ENCODE assay signal across 8 mouse cellular contexts in genomic region chr2:36230366-36230765, GRCm38 (mm10). TPM values are rescaled to one million over a fixed set of nuclear protein-coding genes. Genes with fewer than 3 reads are reported as not detected.
A peak's percentile ranks its signal among the peaks of the same experiment; 100 is the strongest.
DNase-seq lines count a peak whose midpoint lies in the region; ATAC-seq and TF ChIP-seq lines count a peak whose summit lies in the region.

Gene Ptgs1 (plus strand): TSS chr2:36230426.

- H3K27me3 ChIP-seq in forebrain, postnatal 0 days (ENCODE audit: insufficient read depth, low read length) = no peaks in the 10 kb centered on the region
- no peaks in the 10 kb centered on the region for H3K27me3 ChIP-seq in hindbrain, postnatal 0 days (ENCODE audit: insufficient read depth, low read length)
- no peaks in the 10 kb centered on the region for H3K27me3 ChIP-seq in megakaryocyte, embryonic 14.5 days (replicated peaks)
- H3K27me3 ChIP-seq in stomach, embryonic 15.5 days (replicated peaks) = no peaks in the 10 kb centered on the region

- TF ChIP-seq CTCF in forebrain, postnatal 0 days (IDR thresholded peaks at IDR 0.05; ENCODE audit: low read depth) = peak; percentile 32; the same call in 1 of the 2 replicates
- peak; percentile 39 for TF ChIP-seq CTCF in hindbrain, postnatal 0 days (IDR thresholded peaks at IDR 0.05; ENCODE audit: low read depth)

- DNase-seq in left cerebral cortex, adult 18-20 months (ENCODE audit: low spot score in 2 of 2) = peak; percentile 25 to 43
- DNase-seq in left cerebral cortex, postnatal 4 days = no peak
- DNase-seq in adrenal gland, postnatal 36 days = peak; percentile 64 to 74
- no peak for DNase-seq in forebrain, postnatal 0 days
- DNase-seq in hindbrain, postnatal 0 days (ENCODE audit: low spot score) = peak; percentile 46
- DNase-seq in left cerebral cortex, postnatal 14 days (ENCODE audit: low spot score in 2 of 2) = peak in 1 of 2 experiments; percentile 20

- no peak within 1 kb of the TSS for H3K27ac ChIP-seq in forebrain, postnatal 0 days (ENCODE audit: low read depth, low read length)
- H3K27ac ChIP-seq in hindbrain, postnatal 0 days = no peak within 1 kb of the TSS
- peak within 1 kb of the TSS; percentile 9 for H3K27ac ChIP-seq in stomach, embryonic 15.5 days

- peak within 1 kb of the TSS; percentile 28 for H3K4me3 ChIP-seq in forebrain, postnatal 0 days (ENCODE audit: low read depth, low read length)
- H3K4me3 ChIP-seq in hindbrain, postnatal 0 days (ENCODE audit: low read length) = peak within 1 kb of the TSS; percentile 34
- H3K4me3 ChIP-seq in megakaryocyte, embryonic 14.5 days (replicated peaks) = peak within 1 kb of the TSS; percentile 96
- peak within 1 kb of the TSS; percentile 54 for H3K4me3 ChIP-seq in stomach, embryonic 15.5 days (replicated peaks)

- no peaks in the 10 kb centered on the region for H3K36me3 ChIP-seq in forebrain, postnatal 0 days (ENCODE audit: insufficient read depth)
- no peaks in the 10 kb centered on the region for H3K36me3 ChIP-seq in hindbrain, postnatal 0 days (ENCODE audit: insufficient read depth, low read length)
- H3K36me3 ChIP-seq in megakaryocyte, embryonic 14.5 days (replicated peaks; ENCODE audit: low read length) = peaks cover 60% of the 10 kb centered on the region
- H3K36me3 ChIP-seq in stomach, embryonic 15.5 days = no peaks in the 10 kb centered on the region

- peak within 1 kb of the TSS; percentile 57 for H3K4me2 ChIP-seq in forebrain, postnatal 0 days (ENCODE audit: low read depth)
- peak within 1 kb of the TSS; percentile 58 for H3K4me2 ChIP-seq in hindbrain, postnatal 0 days (ENCODE audit: low read depth, low read length)
- H3K4me2 ChIP-seq in stomach, embryonic 15.5 days = peak within 1 kb of the TSS; percentile 84

- peak within 1 kb of the TSS; percentile 22; the same call in 1 of the 2 replicates for H3K9ac ChIP-seq in forebrain, postnatal 0 days
- H3K9ac ChIP-seq in hindbrain, postnatal 0 days (replicated peaks; ENCODE audit: low read length) = peak within 1 kb of the TSS; percentile 29
- H3K9ac ChIP-seq in stomach, embryonic 15.5 days = no peak within 1 kb of the TSS

- H3K9me3 ChIP-seq in forebrain, postnatal 0 days (ENCODE audit: low read length) = no peaks in the 10 kb centered on the region
- no peaks in the 10 kb centered on the region for H3K9me3 ChIP-seq in hindbrain, postnatal 0 days (ENCODE audit: low read length)
- no peaks in the 10 kb centered on the region for H3K9me3 ChIP-seq in megakaryocyte, embryonic 14.5 days
- H3K9me3 ChIP-seq in stomach, embryonic 15.5 days = no peaks in the 10 kb centered on the region

- peak; percentile 38 for ATAC-seq in forebrain, postnatal 0 days
- peak; percentile 54 for ATAC-seq in hindbrain, postnatal 0 days
- peak; percentile 41; the same call in 1 of the 2 replicates for ATAC-seq in stomach, embryonic 15.5 days (ENCODE audit: insufficient read depth, low FRiP score, low read depth)

- WGBS in forebrain, postnatal 0 days = 2% methylated on average over 18 of the region's 18 CpGs
- WGBS in hindbrain, postnatal 0 days = under 1% methylated on average over 18 of the region's 18 CpGs
- under 1% methylated on average over 18 of the region's 18 CpGs for WGBS in stomach, embryonic 15.5 days

- intact Hi-C loops in left cerebral cortex, postnatal 4 days (cut with DNase I) = no loop called here
- intact Hi-C loops in left cerebral cortex, postnatal 14 days (cut with DNase I) = no loop called here

- H3K4me1 ChIP-seq in forebrain, postnatal 0 days (ENCODE audit: insufficient read depth) = peaks cover 6% of the 10 kb centered on the region; the same call in 1 of the 2 replicates
- peaks cover 10% of the 10 kb centered on the region for H3K4me1 ChIP-seq in hindbrain, postnatal 0 days (ENCODE audit: insufficient read depth, low read length)
- peaks cover 84% of the 10 kb centered on the region for H3K4me1 ChIP-seq in megakaryocyte, embryonic 14.5 days
- H3K4me1 ChIP-seq in stomach, embryonic 15.5 days = peaks cover 25% of the 10 kb centered on the region

RNA-seq across cellular contexts. Expression of gene Ptgs1, which starts in this region (rescaled TPM):
- total RNA-seq in left cerebral cortex, adult 18-20 months (2021) = 10 to 100 TPM; 18.0 to 22.4 TPM
- 1 to 10 TPM; 5.5 to 7.1 TPM for total RNA-seq in left cerebral cortex, postnatal 4 days (2021)
- 10 to 100 TPM; 11.7 to 14.4 TPM for total RNA-seq in adrenal gland, postnatal 36 days (2021)
- 4.9 and 6.6 TPM in 2 replicates for total RNA-seq in forebrain, postnatal 0 days (2014; rRNA removed)
- polyA plus RNA-seq in forebrain, postnatal 0 days (2015; fragmentation: Nextera tagmentation; extraction: Ambion mirVana) = 4.4 and 5.5 TPM in 2 replicates
- total RNA-seq in hindbrain, postnatal 0 days (2014; rRNA removed) = 6.8 and 8.0 TPM in 2 replicates
- polyA plus RNA-seq in hindbrain, postnatal 0 days (2015; fragmentation: Nextera tagmentation; extraction: Ambion mirVana) = 7.5 and 7.9 TPM in 2 replicates
- 10 to 100 TPM; 16.0 to 16.2 TPM for total RNA-seq in left cerebral cortex, postnatal 14 days (2021)
- polyA plus RNA-seq in megakaryocyte, embryonic 14.5 days (2012; ENCODE audit: insufficient read depth, low replicate concordance) = 118 and 153 TPM in 2 replicates
- polyA plus RNA-seq in stomach, embryonic 15.5 days (2015; fragmentation: Nextera tagmentation; extraction: Ambion mirVana) = 27.9 and 31.3 TPM in 2 replicates

Comparison
In these comparisons a context has a peak if more than half of its experiments do, and no peak if none do; other contexts are left out.
1. DNase-seq: peak in left cerebral cortex, adult 18-20 months (2 of 2), adrenal gland, postnatal 36 days (2 of 2) and hindbrain, postnatal 0 days (single experiment); none in left cerebral cortex, postnatal 4 days (single experiment) and forebrain, postnatal 0 days (single experiment).
2. H3K4me3 ChIP-seq: peak in every context shown above with its lines; median percentile 96 in megakaryocyte, embryonic 14.5 days; 54 in stomach, embryonic 15.5 days; 34 in hindbrain, postnatal 0 days; 28 in forebrain, postnatal 0 days.
3. Peak in every context shown above with its lines, with median percentiles within 50 percentile points of each other: ATAC-seq and H3K4me2 ChIP-seq.